Mouse (Mus musculus) T-helper 17 cell (primary cell): ENCODE data around the gene Plekhh1.

Experiments
- in situ Hi-C, 2 experiments: fragments of 300-600 bp; cut with MboI, MseI; formaldehyde crosslinking; loops; 1 replicate in 1 of 2; 2 replicates in 1 of 2; pipeline ENCODE4 v1.15.1; 2025; ENCODE audit warnings: high pct_unique_total_duplicates in 2 of 2

The Plekhh1 gene

GRCm38 (mm10) chr12:79028911-79029861, at the start of gene Plekhh1:
Plekhh1 (plus strand) TSS chr12:79029163.
- in situ Hi-C loops: no loop called here

- in situ Hi-C loops: no loop called here
Observed at GRCm38 (mm10) chr12:78980683-78981091, 48.3 kb upstream of the Plekhh1 start.

GRCm38 (mm10) chr12:78981131-78981530, 47.8 kb upstream of the Plekhh1 start:
- in situ Hi-C loops: no loop called here

DNA sequence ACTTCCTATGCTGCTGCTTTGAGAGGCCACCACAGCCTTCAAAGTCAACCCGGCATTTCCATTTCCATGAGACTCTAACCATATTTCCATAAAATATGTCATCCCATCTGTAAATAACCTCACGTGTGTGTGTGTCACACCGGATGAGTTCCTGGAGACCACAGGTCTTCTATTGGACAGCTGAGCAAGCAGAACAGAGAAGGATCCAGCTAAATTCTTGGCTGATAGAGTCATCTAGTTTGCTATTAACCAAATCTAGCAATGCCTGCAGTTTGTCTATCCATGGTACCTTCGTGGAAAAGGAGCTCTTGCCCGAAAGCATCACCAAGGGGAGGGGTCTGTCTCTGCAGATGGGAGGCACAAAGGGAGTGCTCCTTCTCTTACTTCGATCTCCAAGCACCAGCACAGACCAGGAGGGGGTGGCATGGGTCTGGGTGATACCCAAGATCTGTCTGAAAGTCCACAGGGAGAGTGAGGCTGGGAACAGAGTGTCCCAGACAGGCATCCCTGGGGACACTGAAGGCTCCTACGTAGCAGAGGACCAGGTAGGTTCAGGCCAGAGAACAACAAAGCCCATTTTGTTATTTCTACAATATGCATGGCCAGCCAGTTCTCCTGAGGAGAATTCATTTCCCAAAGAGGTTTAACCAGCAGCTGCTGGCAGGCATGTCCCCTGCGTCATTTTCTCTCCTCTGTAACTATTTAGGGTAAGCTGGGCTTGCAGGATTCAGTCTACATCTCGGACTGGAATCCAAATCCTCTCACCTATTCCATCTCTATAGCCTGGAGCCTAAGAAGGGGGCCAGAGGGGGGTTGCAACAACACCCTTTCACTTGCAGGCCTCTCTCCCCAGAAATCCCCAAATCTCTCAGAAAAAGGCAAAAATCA, 46.8 kb upstream of the Plekhh1 start:
- in situ Hi-C loops: no loop called here

- in situ Hi-C loops: no loop called here
Observed at GRCm38 (mm10) chr12:78983296-78984034, 45.5 kb upstream of the Plekhh1 start.

DNA sequence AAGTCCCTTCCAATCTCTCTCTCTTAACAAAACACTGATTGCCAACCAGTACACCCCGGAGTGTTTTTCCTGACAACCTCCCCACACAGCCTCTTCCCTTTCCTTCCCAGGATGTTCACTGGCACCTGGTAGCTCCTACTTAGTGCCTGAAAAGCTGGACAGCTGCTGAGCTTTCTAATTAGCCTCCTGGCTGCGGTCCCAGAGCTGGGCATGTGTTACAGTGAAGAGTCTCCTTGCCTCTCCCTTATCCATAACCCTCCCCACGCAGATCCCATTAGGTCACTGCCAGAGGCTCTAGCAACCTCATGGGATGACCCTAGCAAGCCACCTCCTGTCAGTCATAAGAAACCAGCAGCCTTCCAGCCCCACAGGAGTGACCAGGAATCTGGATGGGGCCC, 44.9 kb upstream of the Plekhh1 start:
- in situ Hi-C loops: no loop called here

GRCm38 (mm10) chr12:78987581-78988081, 41.3 kb upstream of the Plekhh1 start:
- in situ Hi-C loops: no loop called here

- in situ Hi-C loops: no loop called here
Observed at GRCm38 (mm10) chr12:78996271-78996670, 32.7 kb upstream of the Plekhh1 start.

DNA sequence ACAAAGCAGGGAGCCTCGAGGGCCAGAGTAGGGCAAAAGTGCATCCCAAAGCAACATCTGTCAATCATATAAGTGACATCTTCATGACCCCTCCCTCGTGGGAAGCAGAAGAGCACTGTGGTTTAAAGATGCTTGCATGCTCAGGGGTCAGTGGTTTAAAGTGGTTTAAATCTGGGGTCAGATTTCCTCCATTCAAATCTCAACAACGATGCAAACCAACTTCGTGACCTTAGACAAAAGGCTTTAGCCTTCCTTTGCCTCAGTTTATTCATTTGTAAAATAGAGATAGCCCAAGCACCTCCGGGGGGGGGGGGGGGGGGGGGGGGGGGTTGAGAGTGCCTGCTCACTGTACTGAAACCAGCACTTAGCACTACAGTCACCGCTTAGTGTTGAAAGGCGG, 32.3 kb upstream of the Plekhh1 start:
- in situ Hi-C loops: no loop called here

GRCm38 (mm10) chr12:79002406-79002805, 26.6 kb upstream of the Plekhh1 start:
- in situ Hi-C loops: loop anchor here in 1 of 2 experiments (10.0 kb wide), 1 partner anchor 88 kb away; no protein-coding TSS in a partner anchor

DNA sequence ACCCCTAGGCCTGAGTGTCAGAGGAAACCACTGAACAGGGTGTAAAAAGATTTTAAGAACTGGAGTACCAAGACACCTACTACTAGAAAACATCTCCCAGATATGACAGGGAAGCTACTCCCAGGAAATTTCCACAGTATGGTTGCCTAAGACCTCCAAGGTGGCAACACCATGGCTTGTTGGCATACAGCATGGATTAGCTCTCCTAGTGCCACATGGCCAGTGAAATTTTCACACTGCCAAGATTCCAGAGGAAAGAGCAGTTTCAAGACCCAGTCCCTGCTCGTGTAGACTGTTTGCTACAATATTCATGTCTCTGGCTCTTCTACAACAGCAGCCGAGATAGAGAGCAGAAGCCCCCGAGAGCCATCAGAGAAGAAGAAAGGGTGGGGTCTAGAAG, 26.0 kb upstream of the Plekhh1 start:
- in situ Hi-C loops: loop anchor here in 1 of 2 experiments (10.0 kb wide), 1 partner anchor 88 kb away; no protein-coding TSS in a partner anchor

DNA sequence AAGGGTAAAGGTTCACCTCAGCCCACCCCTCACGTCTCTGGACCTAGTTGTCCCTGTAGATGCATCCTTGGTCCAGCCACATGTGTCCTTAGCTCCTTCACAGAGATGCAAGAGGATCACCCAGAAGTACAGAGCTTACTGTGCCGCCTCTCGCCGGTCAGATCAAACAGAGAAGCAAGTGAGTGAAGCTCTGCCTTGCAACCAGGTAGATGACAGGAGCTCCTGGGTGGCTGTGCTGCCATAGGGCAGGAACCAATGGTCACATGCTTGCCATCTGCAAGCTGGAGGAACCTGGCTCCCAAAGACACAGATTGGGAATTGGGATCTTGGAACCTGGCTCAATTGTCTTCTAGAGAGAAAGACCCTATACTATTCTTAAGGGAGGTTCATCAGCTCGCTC, 23.5 kb upstream of the Plekhh1 start:
- in situ Hi-C loops: loop anchor here in 1 of 2 experiments (10.0 kb wide), 1 partner anchor 91 kb away; no protein-coding TSS in a partner anchor

- in situ Hi-C loops: loop anchor here in 1 of 2 experiments (10.0 kb wide), 1 partner anchor 91 kb away; no protein-coding TSS in a partner anchor
Observed at GRCm38 (mm10) chr12:79006076-79006475, 22.9 kb upstream of the Plekhh1 start.

- in situ Hi-C loops: loop anchor here in 1 of 2 experiments (10.0 kb wide), 1 partner anchor 92 kb away; no protein-coding TSS in a partner anchor
Observed at GRCm38 (mm10) chr12:79006478-79007125, 22.4 kb upstream of the Plekhh1 start.

- in situ Hi-C loops: loop anchor here in 1 of 2 experiments (10.0 kb wide), 1 partner anchor 92 kb away; no protein-coding TSS in a partner anchor
Observed at GRCm38 (mm10) chr12:79007126-79007753, 21.7 kb upstream of the Plekhh1 start, which contains the start of gene Tmem229b. Tmem229b (minus strand) TSS chr12:79007627.

DNA sequence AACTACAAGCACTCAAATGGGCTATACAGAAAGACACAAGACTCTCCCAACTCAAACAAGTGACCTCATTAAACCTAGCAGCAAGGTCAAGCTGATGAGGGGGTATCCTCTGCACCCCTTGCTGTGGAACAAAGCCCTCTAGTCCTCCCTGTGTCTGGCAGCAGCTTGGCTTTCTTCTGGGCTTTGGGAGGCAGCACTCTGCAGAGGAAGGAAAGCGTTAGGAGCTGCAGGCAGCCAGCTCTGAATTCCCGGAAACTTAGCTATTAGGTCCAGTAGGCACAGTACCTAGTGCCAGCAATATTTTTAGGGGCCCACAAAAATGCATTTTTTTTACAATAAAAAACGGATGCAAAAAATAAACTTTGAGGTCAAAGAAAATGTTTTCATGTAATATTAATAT, 18.4 kb upstream of the Plekhh1 start:
- in situ Hi-C loops: no loop called here

- in situ Hi-C loops: no loop called here
Observed at GRCm38 (mm10) chr12:79016109-79016508, 12.9 kb upstream of the Plekhh1 start.

GRCm38 (mm10) chr12:79017994-79018399, 11.0 kb upstream of the Plekhh1 start:
- in situ Hi-C loops: no loop called here

- in situ Hi-C loops: loop anchor here in 1 of 2 experiments (5.0 kb wide), 1 partner anchor 90 kb away; no protein-coding TSS in a partner anchor
Observed at GRCm38 (mm10) chr12:79021902-79022301, 7.1 kb upstream of the Plekhh1 start.
